Mouse (Mus musculus): Measurements from ENCODE around the gene Olfr596. TPM values are rescaled to one million over a fixed set of nuclear protein-coding genes. Genes with fewer than 3 reads are reported as not detected.
"Not testable (repeated sequence)": the region's sequence is repeated elsewhere in the genome, so short reads cannot be mapped to it uniquely, and the experiment has no call there.

The Olfr596 gene
- not detected in 2 replicates for polyA plus RNA-seq (2014; fragmentation: Nextera tagmentation; extraction: Ambion mirVana)

DNA sequence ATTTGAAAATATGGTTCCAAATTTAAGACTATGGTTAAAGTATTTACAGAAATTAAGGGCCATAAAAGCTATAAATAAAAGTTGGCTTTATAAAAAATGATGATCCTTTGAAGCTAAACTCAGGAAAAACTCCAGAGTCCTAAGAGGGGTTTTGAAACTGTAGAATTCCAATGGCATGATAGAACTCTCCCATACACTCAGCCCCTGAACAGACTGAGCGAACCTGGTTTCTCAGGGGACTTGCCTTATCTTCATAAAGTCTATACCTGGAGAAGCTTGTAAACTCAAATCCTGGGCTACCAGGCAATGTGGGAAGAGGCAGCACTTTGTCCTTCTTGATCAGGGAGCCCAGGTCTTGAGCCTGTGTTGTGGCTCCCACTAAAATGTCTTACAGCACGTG lies at the start of gene Olfr596:
Gene Olfr596, plus strand, starts transcription at position 301 of the 400 bp plus-strand sequence.
- not testable (repeated sequence) for H3K4me1 ChIP-seq (ENCODE audit: control insufficient read depth, insufficient read depth, low read length); H3K36me3 ChIP-seq (ENCODE audit: control insufficient read depth, insufficient read depth, low read length); H3K9me3 ChIP-seq (replicated peaks; ENCODE audit: control insufficient read depth, low read length); H3K4me3 ChIP-seq (ENCODE audit: low read depth, low read length); H3K4me2 ChIP-seq; H3K27me3 ChIP-seq (ENCODE audit: control insufficient read depth, insufficient read depth, low read length); H3K27ac ChIP-seq (ENCODE audit: low read depth, low read length); H3K9ac ChIP-seq (ENCODE audit: low read depth, low read length); ATAC-seq (replicated peaks; ENCODE audit: insufficient number of reproducible peaks, low FRiP score, low TSS enrichment)
- 76% methylated on average over 2 of the region's 2 CpGs for WGBS (ENCODE audit: insufficient replicate concordance)

GRCm38 (mm10) chr7:103316015-103316414 lies 10.6 kb downstream of the Olfr596 start, which contains the start of gene Olfr597:
Gene Olfr597 (plus strand): TSS chr7:103316315.
- H3K36me3 ChIP-seq (ENCODE audit: control insufficient read depth, insufficient read depth, low read length); ATAC-seq (replicated peaks; ENCODE audit: insufficient number of reproducible peaks, low FRiP score, low TSS enrichment); H3K4me3 ChIP-seq (ENCODE audit: low read depth, low read length); H3K4me2 ChIP-seq; H3K27me3 ChIP-seq (ENCODE audit: control insufficient read depth, insufficient read depth, low read length); H3K9me3 ChIP-seq (replicated peaks; ENCODE audit: control insufficient read depth, low read length); H3K9ac ChIP-seq (ENCODE audit: low read depth, low read length); H3K4me1 ChIP-seq (ENCODE audit: control insufficient read depth, insufficient read depth, low read length); H3K27ac ChIP-seq (ENCODE audit: low read depth, low read length): not testable (repeated sequence)
- WGBS (ENCODE audit: insufficient replicate concordance): 74% methylated on average over 2 of the region's 2 CpGs

GRCm38 (mm10) chr7:103323268-103323667 lies 17.8 kb downstream of the Olfr596 start, which contains the start of gene Olfr598:
Gene Olfr598 (plus strand): TSS chr7:103323568.
- Histone ChIP-seq H3K4me3 (ENCODE audit: low read depth, low read length) (no peak within 1 kb of the TSS), H3K27me3 (ENCODE audit: control insufficient read depth, insufficient read depth, low read length) (no peaks in the 10 kb centered on the region), H3K9me3 (replicated peaks; ENCODE audit: control insufficient read depth, low read length) (no peaks in the 10 kb centered on the region), H3K9ac (ENCODE audit: low read depth, low read length) (no peak within 1 kb of the TSS), H3K27ac (ENCODE audit: low read depth, low read length) (no peak within 1 kb of the TSS), H3K4me1 (ENCODE audit: control insufficient read depth, insufficient read depth, low read length) (no peaks in the 10 kb centered on the region), H3K4me2 (no peak within 1 kb of the TSS), H3K36me3 (ENCODE audit: control insufficient read depth, insufficient read depth, low read length) (no peaks in the 10 kb centered on the region)
- no peak for ATAC-seq (replicated peaks; ENCODE audit: insufficient number of reproducible peaks, low FRiP score, low TSS enrichment)

DNA sequence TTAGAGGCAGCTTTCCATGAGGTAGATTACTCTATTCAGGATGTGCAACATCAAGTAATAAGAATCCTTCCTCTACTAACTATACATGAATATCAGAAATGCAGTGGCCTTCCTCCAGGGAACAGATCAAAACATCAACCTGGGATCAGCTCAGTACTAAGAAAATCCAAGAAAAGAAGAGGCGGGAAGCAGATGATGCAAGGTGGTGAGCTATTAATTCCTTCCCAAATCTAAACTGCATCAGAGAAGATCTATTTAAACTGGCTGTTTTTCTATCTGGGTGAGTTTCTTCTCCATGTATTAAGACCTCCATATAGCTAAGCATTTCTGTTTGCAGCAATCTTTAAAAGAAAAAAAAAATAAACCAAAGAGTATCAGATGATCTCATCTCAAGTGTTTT lies 30.2 kb downstream of the Olfr596 start, which contains the start of gene Olfr599:
Gene Olfr599, plus strand, starts transcription at position 301 of the 400 bp plus-strand sequence.
- 80% methylated on average over 1 of the region's 1 CpGs for WGBS (ENCODE audit: insufficient replicate concordance)
- H3K4me2 ChIP-seq: no peak within 1 kb of the TSS
- H3K9ac ChIP-seq (ENCODE audit: low read depth, low read length): no peak within 1 kb of the TSS
- no peak within 1 kb of the TSS for H3K27ac ChIP-seq (ENCODE audit: low read depth, low read length)
- H3K4me1 ChIP-seq (ENCODE audit: control insufficient read depth, insufficient read depth, low read length): no peaks in the 10 kb centered on the region
- ATAC-seq (replicated peaks; ENCODE audit: insufficient number of reproducible peaks, low FRiP score, low TSS enrichment): no peak
- no peaks in the 10 kb centered on the region for H3K27me3 ChIP-seq (ENCODE audit: control insufficient read depth, insufficient read depth, low read length)
- no peaks in the 10 kb centered on the region for H3K36me3 ChIP-seq (ENCODE audit: control insufficient read depth, insufficient read depth, low read length)
- H3K9me3 ChIP-seq (replicated peaks; ENCODE audit: control insufficient read depth, low read length): no peaks in the 10 kb centered on the region
- no peak within 1 kb of the TSS for H3K4me3 ChIP-seq (ENCODE audit: low read depth, low read length)

DNA sequence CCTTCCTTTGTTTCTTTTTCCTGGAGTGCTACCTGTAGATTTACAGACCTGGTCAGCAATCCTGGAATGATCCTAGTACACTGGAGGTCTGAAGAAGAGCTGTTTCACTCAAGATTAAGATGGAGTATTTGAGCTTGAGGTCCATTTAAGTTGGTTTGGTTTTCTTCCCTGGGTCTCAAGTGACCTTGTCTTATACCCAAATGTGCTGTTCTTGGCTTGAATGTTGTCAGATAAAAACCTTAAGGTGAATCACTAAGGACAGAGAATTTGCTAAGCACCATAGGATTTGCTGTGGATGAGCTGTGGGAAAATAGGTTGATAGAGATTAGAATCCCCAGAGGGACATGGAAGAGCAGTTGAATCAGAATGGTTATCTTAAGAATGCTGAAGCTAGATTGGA lies 44.1 kb downstream of the Olfr596 start, which contains the start of gene Olfr600:
Gene Olfr600, minus strand, starts transcription at position 101 of the 400 bp plus-strand sequence.
- Histone ChIP-seq H3K27ac (ENCODE audit: low read depth, low read length) (no peak within 1 kb of the TSS), H3K4me3 (ENCODE audit: low read depth, low read length) (no peak within 1 kb of the TSS), H3K9ac (ENCODE audit: low read depth, low read length) (no peak within 1 kb of the TSS), H3K4me1 (ENCODE audit: control insufficient read depth, insufficient read depth, low read length) (no peaks in the 10 kb centered on the region), H3K27me3 (ENCODE audit: control insufficient read depth, insufficient read depth, low read length) (no peaks in the 10 kb centered on the region), H3K9me3 (replicated peaks; ENCODE audit: control insufficient read depth, low read length) (no peaks in the 10 kb centered on the region), H3K4me2 (no peak within 1 kb of the TSS), H3K36me3 (ENCODE audit: control insufficient read depth, insufficient read depth, low read length) (no peaks in the 10 kb centered on the region)
- ATAC-seq (replicated peaks; ENCODE audit: insufficient number of reproducible peaks, low FRiP score, low TSS enrichment): no peak

Small RNA genes within 50 kb of the gene (microRNA-seq; reads per million reads assigned to microRNA genes)
- gene Gm23550 (ENCODE audit: borderline number of aligned reads) (not detected), gene Gm25171 (ENCODE audit: borderline number of aligned reads) (not detected)

Other genes with a start within 250 kb of the Olfr596 start
- not detected in 2 replicates for gene Olfr584, start 223.8 kb upstream of the Olfr596 start, polyA plus RNA-seq (2014; fragmentation: Nextera tagmentation; extraction: Ambion mirVana)
- not detected in 2 replicates for gene Olfr585, start 207.9 kb upstream of the Olfr596 start, polyA plus RNA-seq (2014; fragmentation: Nextera tagmentation; extraction: Ambion mirVana)
- gene Olfr586, start 180.0 kb upstream of the Olfr596 start, polyA plus RNA-seq (2014; fragmentation: Nextera tagmentation; extraction: Ambion mirVana): not detected in 2 replicates
- gene Olfr588-ps1, start 164.8 kb upstream of the Olfr596 start, polyA plus RNA-seq (2014; fragmentation: Nextera tagmentation; extraction: Ambion mirVana): not detected in 2 replicates
- not detected in 2 replicates for gene Olfr589, start 149.3 kb upstream of the Olfr596 start, polyA plus RNA-seq (2014; fragmentation: Nextera tagmentation; extraction: Ambion mirVana)
- gene Olfr591, start 127.3 kb upstream of the Olfr596 start, polyA plus RNA-seq (2014; fragmentation: Nextera tagmentation; extraction: Ambion mirVana): not detected in 2 replicates
- gene Olfr592, start 120.8 kb upstream of the Olfr596 start, polyA plus RNA-seq (2014; fragmentation: Nextera tagmentation; extraction: Ambion mirVana): not detected in 2 replicates
- not detected in 2 replicates for gene Olfr593, start 93.8 kb upstream of the Olfr596 start, polyA plus RNA-seq (2014; fragmentation: Nextera tagmentation; extraction: Ambion mirVana)
- not detected in 2 replicates for gene Olfr594, start 88.7 kb upstream of the Olfr596 start, polyA plus RNA-seq (2014; fragmentation: Nextera tagmentation; extraction: Ambion mirVana)
- gene Usp17ld, start 53.1 kb upstream of the Olfr596 start, polyA plus RNA-seq (2014; fragmentation: Nextera tagmentation; extraction: Ambion mirVana): not detected in 2 replicates
- gene Olfr597, start 10.7 kb downstream of the Olfr596 start, polyA plus RNA-seq (2014; fragmentation: Nextera tagmentation; extraction: Ambion mirVana): not detected in 2 replicates
- gene Olfr598, start 17.9 kb downstream of the Olfr596 start, polyA plus RNA-seq (2014; fragmentation: Nextera tagmentation; extraction: Ambion mirVana): not detected in 2 replicates
- not detected in 2 replicates for gene Olfr599, start 30.3 kb downstream of the Olfr596 start, polyA plus RNA-seq (2014; fragmentation: Nextera tagmentation; extraction: Ambion mirVana)
- not detected in 2 replicates for gene Olfr600, start 44.0 kb downstream of the Olfr596 start, polyA plus RNA-seq (2014; fragmentation: Nextera tagmentation; extraction: Ambion mirVana)
- not detected in 2 replicates for gene Olfr601, start 57.0 kb downstream of the Olfr596 start, polyA plus RNA-seq (2014; fragmentation: Nextera tagmentation; extraction: Ambion mirVana)
- not detected in 2 replicates for gene Olfr603, start 80.5 kb downstream of the Olfr596 start, polyA plus RNA-seq (2014; fragmentation: Nextera tagmentation; extraction: Ambion mirVana)
- gene Usp17lc, start 109.4 kb downstream of the Olfr596 start, polyA plus RNA-seq (2014; fragmentation: Nextera tagmentation; extraction: Ambion mirVana): not detected in 2 replicates
- gene Olfr605, start 139.8 kb downstream of the Olfr596 start, polyA plus RNA-seq (2014; fragmentation: Nextera tagmentation; extraction: Ambion mirVana): not detected in 2 replicates
- gene Olfr606, start 143.4 kb downstream of the Olfr596 start, polyA plus RNA-seq (2014; fragmentation: Nextera tagmentation; extraction: Ambion mirVana): not detected in 2 replicates
- gene Olfr607, start 158.5 kb downstream of the Olfr596 start, polyA plus RNA-seq (2014; fragmentation: Nextera tagmentation; extraction: Ambion mirVana): not detected in 2 replicates
- gene Olfr608, start 164.2 kb downstream of the Olfr596 start, polyA plus RNA-seq (2014; fragmentation: Nextera tagmentation; extraction: Ambion mirVana): not detected in 2 replicates
- not detected in 2 replicates for gene Olfr609, start 192.4 kb downstream of the Olfr596 start, polyA plus RNA-seq (2014; fragmentation: Nextera tagmentation; extraction: Ambion mirVana)
- gene Olfr610, start 206.5 kb downstream of the Olfr596 start, polyA plus RNA-seq (2014; fragmentation: Nextera tagmentation; extraction: Ambion mirVana): not detected in 2 replicates
- not detected in 2 replicates for gene Olfr611, start 215.2 kb downstream of the Olfr596 start, polyA plus RNA-seq (2014; fragmentation: Nextera tagmentation; extraction: Ambion mirVana)
- gene Olfr612, start 237.1 kb downstream of the Olfr596 start, polyA plus RNA-seq (2014; fragmentation: Nextera tagmentation; extraction: Ambion mirVana): not detected in 2 replicates
- gene Olfr613, start 242.4 kb downstream of the Olfr596 start, polyA plus RNA-seq (2014; fragmentation: Nextera tagmentation; extraction: Ambion mirVana): not detected in 2 replicates

Data from heart, embryonic 11.5 days (tissue).